Mouse (Mus musculus): ENCODE data around the gene Gm11077.

DNA sequence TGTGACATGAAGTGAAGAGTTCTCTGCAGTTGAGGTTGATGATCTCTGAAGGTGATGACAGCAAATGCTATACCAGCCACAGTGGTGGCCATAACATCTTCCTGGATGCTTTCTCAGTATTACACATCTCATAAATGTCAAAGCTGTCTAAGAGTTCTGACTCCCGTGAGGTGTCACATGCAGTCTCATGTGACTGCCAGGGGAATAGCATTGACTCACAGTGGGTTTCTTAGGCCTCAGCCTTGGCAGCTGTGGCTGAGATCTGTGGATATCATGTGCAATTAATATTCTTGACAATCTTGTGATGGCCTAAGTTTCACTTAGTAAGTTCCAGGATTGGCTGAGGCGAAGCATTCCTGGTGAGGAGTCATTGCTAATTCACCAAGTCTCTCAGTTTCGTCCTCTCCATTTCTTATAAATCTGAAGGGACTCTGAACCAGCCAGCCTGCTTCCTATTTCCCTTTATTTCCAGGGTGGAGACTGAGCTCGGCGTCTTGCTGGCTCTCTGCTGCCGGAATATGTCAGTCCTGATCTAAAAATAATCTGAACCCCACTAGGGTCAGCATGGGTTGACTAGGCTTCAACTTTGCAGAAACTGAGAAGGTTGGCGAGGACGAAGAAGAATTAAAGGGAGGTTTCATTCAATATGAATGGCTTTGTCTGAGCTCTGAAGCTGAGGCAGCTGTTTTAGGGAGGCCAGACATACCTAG lies 21.4 kb downstream of the Gm11077 start:
- TF ChIP-seq CTCF (IDR thresholded peaks at IDR 0.05; ENCODE audit: low read depth, low read length): no peak
- no peak for TF ChIP-seq POLR2A (IDR thresholded peaks at IDR 0.05; ENCODE audit: borderline replicate concordance, low read depth, low read length)
